Mouse (Mus musculus) left cerebral cortex, adult 9 months (tissue): Measurements from ENCODE around the gene Jakmip3.

Experiments used
- DNase-seq, 2 experiments: peaks; one replicate each; pipeline ENCODE4 v3.0.0; 2022; ENCODE audit warnings: low spot score in 2 of 2

Jakmip3 gene

DNA sequence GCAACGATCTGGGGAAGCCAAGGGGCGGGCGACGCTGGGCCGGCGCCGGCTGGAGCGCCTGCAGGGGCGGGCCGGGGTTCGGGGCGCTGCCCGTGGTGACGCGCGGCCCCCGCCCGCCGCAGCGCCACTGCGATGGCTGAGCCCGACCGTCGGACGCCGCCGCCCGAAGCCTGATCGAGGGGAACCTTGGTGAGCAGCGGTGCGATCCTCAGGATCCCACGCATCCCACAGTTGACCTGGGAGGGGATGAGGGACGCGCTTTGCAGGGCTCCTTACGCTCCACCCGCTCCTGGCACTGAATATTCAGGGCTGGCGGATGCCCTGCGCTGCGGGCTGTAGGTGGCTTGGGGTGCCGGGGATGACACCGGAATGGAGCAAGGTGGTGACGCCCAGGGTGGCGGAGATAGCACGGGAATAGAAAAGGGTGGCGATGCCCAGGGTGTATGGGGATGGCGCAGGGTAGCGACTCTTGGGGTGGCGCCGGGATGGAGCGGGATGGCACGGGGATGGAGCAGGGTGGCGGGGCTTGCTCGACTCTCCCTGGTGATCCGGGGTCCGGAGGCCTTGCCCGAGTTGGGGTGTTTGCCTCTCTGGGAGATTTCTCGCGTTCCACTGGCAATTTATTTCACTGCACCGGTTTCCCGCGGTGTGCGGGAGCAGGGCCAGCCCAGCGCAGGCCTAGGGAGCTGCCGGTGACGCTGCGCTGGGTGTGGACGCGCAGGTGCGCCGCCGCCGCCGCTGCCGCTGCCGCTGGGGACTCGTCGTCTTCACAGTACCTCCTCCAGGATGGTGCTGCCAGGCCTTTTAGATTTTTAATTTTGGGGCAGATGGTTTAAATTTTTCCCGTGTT is at the start of gene Jakmip3:
TSS of gene Jakmip3 (plus strand) at position 119 of the 850 bp plus-strand sequence.
- DNase-seq: peak in 1 of 2 experiments; percentile 71

DNA sequence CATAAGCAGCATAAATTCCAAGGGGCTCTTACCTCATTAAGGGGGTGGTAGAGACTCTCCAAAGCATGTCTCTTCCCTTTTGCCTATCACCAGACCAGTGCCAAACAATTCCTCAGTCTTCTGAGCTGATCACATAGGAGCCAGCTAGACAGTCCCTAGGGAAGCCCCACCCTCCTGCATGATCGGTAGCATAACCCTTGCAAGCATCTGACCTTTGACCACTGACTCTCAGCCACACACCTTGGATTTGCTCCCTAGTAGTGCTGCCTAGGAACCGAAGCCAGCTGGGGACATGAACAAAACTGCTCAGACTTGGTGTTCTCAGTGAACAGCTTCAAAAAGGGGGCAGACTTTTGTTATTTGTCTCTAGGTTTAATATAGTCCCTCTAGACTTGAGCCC is 42.4 kb upstream of the Jakmip3 start:
- DNase-seq: no peak

DNA sequence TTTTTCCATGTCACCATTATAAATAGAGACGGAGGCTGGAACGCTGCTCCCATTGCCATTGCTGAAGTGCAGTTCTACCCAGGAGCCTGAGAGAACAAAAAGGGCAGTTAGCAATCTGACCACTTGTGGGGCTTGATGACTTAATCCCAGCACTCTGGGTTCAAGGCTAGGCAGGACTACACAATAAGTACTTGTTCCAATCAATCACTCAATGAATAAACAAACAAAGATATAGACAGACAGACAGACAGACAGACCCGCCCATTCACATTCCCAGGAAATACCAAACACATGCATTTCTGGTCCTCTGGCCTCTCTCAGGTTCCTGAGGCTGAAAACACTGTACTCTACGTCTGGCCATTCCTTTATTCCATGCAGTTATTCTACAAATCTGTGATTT is 41.8 kb upstream of the Jakmip3 start:
- no peak for DNase-seq

DNA sequence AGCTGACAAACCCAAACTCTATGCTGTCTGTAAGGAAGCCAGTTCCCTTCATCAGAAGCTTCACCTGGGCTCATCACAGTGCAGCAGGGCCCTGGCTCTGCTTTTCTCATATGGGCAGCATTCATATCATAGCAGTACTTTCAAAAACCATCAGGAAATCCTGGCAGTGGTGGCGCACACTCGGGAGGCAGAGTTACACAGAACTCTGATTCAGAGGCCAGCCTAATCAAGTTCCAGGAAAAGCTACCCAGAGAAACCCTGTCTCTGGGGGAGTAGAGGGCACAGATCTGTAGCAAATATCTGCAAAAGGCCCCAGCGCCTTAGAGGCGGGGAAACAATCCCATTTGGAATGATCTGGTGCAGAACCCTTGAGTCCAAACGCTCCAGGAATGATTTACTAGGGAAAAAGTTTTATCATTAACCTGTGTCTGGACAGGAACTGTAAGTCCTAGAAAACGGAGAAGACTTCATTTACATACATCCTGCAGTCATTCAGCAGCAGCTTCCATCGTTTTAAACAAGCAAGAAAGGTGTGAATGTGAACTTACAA is 36.6 kb upstream of the Jakmip3 start:
- no peak for DNase-seq

DNA sequence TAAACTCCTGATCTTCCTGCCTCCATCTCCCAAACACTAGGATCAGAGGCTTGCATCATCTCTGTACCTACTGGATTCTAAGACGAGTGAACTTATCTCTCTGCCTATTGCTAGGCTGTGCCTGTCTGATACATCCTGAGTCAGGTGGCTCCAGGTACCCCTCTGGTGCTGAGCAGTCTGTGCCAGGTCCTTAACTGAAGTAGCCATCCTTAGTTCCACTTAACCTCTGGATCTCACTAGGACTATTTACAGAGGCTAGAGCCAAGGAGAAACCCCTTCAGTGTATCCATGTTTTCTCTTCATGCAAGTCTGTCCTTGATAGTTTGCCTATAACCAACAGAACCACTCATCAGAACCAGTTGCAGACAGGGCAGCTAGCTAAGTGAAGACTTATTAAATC is 34.1 kb upstream of the Jakmip3 start:
- DNase-seq: no peak

DNA sequence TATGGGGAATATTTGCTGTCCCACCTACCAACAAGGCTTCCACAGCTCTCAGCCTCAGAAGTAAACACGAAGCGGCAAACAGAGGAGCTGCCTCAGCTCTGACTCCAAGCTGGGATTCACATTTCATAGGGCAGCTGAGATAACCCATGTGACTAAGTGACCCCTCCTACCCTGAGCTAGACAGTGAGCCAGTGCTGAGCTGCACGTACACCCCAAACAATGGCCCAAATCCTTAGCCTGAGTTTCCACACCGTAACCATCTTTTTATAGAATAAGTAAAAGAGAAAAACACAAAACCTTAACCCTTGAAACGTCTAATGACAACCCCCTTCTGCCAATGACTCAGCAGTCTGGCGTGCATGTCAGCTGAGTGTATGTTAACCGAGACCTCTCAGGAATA is 33.5 kb upstream of the Jakmip3 start:
- peak; percentile 26 to 59 for DNase-seq

DNA sequence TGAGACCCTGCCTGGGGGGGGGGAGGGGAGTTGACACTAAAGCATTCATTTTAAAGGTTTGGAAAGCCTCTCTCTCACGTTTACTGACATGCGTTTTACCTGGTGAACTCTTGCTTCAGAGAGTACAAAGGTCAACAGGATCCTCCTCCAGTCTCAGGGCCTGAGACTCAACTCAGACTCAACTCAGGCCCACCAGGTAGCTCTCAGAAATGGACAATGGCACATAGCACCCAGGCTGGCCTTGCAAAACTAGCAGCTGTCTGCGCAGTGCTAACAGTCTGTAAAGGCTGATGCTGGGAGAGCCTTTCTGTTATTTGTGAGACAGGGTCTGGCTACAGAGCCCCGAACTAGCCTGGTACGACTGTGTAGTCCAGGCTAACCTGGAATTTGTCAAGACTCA is 32.6 kb upstream of the Jakmip3 start:
- DNase-seq: no peak

DNA sequence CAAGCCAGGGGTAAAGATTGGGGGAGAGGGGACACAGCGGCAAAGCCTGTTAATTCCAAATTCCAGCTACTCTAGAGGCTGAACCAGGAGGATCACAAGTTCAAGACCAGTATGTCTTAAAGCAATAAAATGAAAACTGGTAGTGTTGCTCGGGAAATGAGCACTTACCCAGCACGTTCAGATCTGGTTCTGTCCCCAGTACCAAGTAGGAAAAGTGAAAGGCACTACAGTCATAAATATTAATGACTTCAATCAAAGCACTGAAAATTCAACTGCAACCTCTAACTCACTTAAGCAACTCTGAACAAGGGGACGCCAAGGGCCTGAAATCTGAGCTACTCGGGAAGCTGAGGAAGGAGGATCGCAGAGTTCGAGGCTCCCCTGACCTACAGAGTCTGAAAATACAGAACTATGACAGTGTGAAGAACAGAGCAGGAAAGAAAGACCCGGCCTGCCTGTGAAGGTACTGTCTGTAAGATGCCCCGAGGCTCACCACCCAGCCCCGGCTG is 31.7 kb upstream of the Jakmip3 start:
- DNase-seq: no peak

DNA sequence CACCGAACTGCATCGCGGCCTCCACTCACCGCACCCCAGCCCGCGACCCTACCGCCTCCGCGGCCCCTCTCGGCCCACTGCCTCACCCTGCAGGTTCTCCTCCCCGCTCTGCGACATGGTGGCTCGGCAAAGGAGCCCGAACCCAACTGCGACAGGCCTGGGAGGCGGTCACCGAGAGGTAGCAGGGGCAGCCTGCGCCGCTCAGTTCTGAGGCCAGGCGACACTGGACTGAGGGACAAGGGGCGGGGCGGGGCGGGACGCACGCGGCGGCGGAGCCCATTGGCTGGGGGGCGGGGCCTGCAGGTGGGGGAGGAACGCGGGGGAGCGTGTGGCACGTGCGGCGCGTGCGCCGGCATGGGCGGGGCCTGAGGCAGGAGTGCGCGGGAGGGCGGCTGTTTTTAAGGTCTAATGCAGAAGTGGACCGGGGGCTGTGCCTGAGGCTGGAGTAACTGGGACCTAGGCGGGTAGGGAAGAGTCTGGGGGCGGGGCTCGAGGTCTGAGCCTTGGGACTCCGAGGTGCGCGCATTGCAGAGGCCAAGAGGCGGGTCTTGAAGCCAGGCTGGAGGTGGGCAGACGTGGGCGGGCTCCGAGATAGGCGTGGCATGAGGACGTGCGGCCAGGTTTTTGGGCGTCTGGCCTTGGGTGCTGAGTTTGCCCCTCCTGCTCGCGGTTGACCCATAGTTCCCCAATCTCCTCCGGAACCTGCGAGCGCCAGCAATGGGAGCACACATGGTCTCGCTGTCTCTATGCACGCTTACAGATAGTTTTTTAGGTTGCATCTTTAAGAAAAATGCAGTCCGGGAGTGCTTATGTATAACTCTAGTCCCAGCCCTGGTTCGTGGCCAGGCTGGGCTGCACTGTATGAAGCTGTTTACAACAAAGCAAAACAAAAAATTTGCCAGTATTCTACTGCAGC is 31.0 kb upstream of the Jakmip3 start, which contains the start of gene Bnip3:
TSS of gene Bnip3 (minus strand) at position 243 of the 916 bp plus-strand sequence.
- DNase-seq: peak; percentile 69 to 81

DNA sequence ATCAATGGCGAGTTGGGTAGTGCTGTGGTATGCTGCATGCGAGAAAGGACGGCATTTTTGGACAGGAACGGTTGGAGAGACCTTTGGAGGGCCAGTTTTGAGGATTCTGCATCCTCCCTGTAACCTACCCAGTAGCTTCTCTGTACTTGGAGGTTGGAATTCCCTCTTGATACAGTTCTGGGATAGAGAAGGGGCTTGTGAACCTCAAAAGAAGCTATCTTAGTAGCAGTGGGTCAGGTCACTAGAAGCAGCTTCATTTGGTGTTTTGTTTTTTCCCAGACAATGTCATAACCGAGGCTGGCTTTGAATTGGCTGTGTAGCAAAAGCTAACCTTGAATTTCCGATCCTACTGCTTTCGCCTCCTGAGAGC is 30.4 kb upstream of the Jakmip3 start:
- no peak for DNase-seq

DNA sequence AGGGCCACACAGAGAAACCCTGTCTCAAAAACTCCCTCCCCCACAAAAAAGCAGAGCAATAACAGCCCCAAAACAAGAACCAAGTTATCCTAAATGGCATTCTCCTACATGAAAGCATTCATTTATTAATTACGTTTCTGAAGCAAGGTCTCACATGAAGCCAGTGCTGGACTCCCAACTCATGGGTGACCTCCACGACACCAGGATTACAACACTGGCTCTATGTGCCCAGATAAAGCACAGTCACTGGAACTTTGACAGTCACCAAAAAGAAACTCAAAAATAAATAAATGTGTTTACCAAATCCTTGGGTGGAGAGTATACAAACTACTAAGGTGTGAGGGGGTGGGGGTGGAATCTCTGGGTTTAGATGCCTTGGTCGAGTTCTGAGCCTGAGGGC is 26.9 kb upstream of the Jakmip3 start:
- no peak for DNase-seq

DNA sequence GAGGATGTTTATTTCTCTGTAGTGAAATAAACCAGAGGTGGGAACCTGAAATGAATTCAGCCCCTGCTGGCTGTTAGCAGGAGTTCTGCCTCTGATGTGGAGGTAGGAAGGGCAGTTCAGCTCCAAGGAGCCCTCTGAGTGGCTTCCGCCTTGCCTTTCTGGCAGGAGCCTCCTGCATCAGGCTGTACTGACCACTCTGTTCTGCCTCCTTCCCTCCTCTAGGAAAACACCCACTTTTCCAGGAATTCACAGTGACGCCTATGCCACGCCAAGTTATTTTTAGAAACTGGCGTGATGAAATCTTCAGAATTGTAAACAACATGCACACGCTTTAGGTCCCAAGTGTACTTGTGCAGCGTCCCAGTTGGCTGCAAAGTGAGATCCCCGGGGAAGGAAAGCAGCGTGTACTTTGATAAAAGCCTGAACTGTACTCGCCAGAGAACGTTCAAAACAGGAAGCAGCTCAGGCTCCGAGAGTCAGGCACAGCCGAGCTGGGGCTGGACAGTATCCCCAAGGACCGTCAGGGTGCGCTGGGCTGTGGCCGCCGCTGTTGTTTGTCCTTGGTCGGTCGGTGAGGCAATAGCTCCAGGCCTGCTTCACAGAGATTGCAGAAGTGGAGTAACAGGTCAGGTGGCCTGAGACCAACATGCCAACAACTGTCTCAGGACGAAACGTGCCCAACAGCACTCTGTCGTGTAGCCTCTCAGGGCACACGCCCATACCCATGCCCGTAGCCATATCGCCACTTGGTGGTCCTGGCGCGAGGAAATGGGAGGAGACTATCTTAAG is 21.2 kb upstream of the Jakmip3 start:
- DNase-seq: peak in 1 of 2 experiments; percentile 31

DNA sequence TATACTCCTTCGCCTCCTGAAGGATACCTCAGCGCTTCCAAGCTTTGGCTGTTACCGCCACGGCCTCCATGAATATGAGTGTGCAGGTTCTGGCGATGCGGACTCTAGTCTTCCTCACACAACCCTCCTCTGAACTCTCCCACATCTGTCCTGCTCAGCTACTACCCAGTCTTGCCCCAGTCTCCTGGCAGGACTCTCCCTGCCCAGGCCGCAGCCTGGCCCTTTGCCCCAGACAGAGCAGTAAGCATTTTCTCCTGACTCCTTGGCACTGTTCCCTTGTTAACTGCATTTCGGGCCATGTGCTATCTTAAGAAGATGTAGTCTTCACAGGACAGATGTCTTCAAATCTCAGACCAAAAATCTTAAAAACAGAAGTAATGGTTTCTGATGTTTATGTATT is 18.9 kb upstream of the Jakmip3 start:
- DNase-seq: no peak

DNA sequence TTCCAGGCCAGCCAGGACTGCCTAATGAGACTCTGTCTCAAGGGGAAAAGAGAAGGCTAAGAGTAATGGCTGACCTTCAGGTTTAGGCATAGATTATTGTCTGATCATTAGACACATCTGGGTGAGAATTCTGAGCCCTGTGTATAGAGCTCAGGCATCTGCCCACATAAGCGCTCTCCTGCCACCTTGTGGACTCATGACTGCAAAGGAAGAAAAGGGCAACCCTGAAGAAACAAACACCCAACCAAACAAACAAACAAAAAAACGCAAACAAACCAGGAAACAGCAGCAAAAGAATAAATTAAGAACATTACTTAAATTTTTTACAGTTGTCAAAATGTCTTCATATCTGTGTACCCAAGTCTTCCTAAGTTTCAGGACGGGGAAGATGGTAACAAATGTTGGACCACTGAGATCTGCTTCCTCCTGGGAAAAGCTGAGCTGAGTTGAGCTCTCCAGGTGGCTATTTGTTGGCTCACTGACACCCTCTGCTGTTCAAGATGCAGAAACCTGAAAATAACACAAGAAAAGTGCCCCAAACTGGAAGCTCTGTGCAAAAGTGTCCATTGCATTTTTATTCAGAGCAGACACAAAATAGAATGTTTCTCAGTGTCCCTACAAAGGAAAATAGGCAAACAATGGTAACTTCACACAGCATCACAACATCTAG is 16.6 kb upstream of the Jakmip3 start:
- no peak for DNase-seq

DNA sequence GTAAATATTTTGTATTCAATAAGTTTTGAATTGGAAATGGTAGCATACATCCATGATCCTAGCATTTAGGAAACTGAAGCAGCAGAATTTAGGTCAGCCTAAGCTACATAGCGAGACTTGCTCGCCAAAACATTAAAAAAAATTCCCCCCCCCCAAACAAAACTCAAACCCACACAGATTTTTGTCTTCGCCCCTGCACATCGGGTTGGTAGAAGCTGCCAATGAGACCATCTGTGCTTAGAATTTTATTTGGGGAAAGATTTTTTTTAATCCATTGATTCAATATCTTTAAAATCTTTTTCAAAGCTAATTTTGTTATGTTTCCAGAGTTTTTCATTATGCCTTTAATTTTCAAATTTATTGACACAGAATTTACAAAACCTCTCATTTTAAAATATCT is 12.1 kb upstream of the Jakmip3 start:
- no peak for DNase-seq

DNA sequence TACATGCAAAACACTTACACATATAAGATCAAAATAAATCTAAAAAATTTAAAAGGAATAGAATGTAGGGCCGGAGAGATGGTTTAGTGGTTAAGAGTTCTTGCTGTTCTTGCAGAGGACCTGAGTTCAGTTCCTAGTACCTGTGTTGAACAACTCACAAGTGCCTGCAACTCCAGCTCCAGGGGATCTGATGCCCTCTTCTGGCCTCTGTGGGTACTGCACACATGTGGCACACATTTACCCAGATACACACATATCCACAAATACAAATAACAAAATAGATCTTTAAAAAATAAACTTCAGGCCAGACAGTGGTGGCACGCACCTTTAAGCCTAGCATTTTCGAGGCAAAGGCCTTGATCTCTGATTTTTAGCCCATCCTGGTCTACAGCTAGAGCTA is 6.0 kb upstream of the Jakmip3 start:
- DNase-seq: no peak

DNA sequence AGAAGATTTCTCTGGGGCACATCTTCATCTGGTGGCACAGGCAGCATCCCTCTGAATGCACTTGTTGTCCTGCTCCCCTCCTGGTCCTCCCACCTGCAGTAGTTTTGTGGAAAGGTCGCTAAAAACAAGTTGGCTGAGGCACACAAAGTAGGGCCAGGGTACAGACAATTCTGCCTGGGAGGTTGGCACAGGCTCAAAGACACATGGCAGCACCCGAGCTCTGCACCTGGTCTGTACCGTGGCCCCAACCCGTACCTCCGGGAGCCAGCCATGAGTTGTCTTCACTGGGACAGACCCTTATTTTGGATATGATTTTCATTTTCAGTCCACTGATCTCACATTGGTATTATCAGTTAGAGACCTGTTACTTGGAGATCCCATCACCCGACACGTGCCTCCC is 1.5 kb upstream of the Jakmip3 start:
- DNase-seq: no peak

DNA sequence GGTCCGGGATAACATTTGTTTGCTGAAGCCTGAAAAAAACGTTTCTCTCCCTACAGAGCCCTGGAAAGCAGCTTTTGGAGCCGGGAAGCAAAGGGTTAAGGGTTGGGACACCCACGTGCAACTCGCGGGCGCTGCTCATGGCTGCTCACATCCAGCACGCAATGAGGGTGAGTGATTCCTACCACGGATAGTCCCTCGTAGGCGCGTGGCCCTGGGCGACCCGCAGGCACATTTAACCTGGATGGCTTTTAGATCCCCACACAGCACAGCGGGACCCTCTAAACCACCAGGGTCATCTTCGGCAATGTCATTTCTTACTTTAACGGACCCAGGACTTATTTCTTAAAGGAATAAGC is 296 bp upstream of the Jakmip3 start:
- peak in 1 of 2 experiments; percentile 74 for DNase-seq

DNA sequence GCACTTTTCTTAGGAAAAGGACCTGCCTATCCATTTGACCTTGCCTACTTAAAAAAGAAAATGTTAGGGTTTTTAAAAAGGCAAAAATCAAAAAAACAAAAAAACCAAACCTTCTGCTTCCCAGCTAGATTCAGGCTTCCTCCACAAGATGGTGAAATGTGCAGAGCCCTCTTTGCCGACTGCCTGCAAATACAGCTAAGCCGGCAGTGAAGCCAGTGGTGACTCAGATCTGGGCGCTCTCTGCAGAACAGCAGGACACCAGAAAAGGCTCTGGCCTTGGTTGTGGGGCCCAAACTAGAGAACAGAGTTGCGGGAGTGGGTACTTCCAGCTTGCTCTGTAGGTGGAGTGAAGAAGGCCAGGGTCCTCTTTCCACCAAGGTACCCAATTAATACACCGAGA is 1.0 kb downstream of the Jakmip3 start:
- no peak for DNase-seq

DNA sequence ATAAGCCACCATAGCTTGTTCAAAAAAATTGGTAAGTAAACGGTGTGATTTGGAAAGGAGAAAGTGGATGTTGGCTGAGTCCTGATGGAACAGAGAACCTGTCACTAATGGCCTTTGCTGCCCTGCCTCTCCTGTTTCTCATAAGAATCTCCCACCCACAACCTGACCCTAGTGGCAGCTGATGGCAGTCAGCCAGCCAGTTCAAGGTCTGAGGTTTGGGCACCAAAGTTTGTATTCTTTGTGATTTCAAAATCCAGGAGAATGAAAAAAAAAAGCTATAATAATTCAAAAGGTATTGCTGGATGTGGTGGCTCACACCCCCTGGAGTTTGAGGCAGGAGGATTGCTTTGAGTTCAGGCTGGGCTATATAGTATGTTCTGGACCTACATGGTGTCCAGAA is 1.8 kb downstream of the Jakmip3 start:
- no peak for DNase-seq

DNA sequence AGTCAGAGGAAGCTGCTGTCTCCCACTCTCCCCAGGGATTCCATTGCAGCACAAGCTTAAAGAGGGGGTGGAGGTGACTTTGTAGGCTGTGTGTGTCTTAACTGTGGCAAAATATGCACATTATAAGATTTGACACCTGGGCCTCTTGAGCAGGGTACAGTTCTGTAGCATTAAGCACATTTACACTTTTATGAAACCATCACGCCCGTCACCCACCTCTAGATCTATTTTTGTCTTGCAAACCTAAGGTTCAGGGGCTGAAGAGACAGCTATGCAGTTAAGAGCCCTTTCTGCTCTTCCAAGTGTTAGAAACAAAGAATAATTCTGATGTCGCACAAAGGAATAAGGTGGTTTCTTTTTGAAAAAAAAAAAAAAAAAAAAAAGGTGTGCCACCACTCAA is 5.1 kb downstream of the Jakmip3 start:
- no peak for DNase-seq
